Mouse (Mus musculus): ENCODE measurements around the gene C530008M17Rik. TPM values are rescaled to one million over a fixed set of nuclear protein-coding genes. Genes with fewer than 3 reads are reported as not detected.

C530008M17Rik gene
- 1 to 10 TPM; 2.2 to 2.3 TPM for total RNA-seq (2021)

DNA sequence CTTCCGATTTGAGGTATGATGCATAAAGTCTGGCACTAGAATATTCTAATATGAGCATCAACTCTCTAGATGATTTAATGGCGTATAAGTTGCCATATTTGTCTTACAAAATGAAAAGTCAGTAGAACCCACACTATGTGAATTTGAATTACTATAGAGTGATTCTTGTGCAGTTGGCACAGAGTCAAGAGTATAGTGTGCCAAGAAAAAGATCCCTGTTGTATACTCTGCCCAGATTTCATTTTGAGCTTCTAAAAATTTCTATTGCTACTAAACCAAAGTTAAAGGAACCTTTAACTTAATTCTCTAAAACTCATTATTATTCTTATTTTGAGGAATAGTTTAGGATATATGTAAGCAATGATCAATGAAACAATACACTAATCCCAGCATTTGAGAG, at the start of gene C530008M17Rik:
Gene C530008M17Rik, plus strand, starts transcription at position 301 of the 400 bp plus-strand sequence.
- intact Hi-C loops (cut with DNase I): loop anchor here (5.0 kb wide), 1 partner anchor 186 kb away; no protein-coding TSS in a partner anchor
- DNase-seq (ENCODE audit: low spot score): no peak

DNA sequence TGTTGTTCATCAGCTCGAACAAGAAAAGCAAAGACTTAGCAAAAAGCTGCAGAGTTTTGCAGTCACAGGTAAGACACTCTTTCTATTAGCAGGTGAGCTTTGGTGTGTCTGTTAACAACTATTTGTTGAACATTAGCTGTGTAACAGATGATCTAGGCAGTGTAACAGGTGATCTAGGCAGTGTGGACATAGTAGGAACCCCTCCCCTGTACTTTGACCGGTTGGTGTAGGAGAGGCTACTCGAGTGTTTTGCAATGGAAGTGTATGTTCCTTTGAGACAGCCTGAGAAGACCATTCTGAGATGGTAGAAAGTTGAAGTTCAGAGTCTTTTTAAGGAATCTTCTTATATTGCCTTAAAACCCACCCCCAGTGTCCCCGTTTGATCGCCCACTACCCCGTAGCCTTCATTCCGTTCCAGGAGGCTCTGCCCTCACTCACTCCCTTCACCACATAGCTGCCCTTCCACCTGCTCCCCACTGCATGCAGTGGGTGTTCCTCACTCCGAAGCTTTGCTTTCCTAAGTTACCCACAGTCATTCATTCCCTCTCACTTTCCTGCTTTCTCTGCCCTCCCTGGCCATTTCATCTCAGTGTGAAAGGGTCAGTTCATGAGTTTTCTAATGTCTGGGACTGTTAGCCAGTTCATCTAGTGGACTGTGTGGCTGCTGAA, 46.5 kb upstream of the C530008M17Rik start:
- intact Hi-C loops (cut with DNase I): no loop called here
- DNase-seq (ENCODE audit: low spot score): no peak

DNA sequence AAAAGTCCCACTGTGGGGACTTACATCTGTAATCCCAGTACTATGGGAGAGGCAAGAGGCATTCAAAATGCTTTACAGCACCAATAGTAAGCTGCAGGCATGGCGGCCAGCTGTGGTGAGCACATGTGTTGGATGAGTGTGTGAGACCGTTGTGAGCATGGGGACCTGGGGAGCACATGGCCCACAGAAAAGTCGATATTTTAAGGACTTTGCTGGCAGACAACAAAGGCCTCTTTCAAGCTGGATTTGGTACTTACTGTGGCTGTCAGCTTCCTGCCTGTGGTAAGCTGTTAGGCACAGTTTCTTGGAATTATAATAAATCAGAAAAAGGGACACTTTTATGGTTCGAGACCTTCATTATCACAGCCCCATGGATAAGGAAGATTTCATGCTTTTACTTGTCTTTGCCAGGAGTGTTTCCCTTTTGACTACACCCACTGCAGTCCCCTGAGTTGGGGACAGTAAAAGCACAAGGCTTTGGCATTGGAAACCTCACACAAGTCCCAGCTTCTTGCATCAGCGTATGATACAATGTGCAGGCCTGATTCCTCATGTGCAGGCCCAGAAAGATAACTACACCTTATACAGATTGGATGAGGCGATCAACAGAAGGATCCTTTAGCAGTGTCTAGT, 43.3 kb upstream of the C530008M17Rik start:
- intact Hi-C loops (cut with DNase I): no loop called here

DNA sequence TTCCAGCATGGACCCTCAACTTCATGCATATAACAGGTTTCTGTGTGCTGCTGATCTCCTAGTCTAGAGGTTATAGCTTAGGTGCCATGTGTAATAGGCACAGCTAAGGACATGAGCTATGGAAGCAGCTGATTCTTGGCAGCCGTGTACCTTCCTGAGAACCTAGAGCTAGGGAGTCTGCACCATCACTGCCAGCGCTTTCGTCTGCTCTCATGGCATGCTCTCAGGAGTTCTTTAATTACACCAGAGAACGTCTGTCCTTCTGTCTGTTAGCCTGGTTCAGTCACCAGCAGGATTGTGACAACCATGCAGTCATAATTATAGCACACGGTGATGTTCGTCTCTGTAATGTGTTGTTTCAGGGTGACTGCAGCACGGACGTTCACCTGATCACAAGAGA, 41.0 kb upstream of the C530008M17Rik start:
- intact Hi-C loops (cut with DNase I): no loop called here
- DNase-seq (ENCODE audit: low spot score): no peak

More for the DNA sequence above, 43.3 kb upstream of the C530008M17Rik start:
- DNase-seq (ENCODE audit: low spot score): no peak

DNA sequence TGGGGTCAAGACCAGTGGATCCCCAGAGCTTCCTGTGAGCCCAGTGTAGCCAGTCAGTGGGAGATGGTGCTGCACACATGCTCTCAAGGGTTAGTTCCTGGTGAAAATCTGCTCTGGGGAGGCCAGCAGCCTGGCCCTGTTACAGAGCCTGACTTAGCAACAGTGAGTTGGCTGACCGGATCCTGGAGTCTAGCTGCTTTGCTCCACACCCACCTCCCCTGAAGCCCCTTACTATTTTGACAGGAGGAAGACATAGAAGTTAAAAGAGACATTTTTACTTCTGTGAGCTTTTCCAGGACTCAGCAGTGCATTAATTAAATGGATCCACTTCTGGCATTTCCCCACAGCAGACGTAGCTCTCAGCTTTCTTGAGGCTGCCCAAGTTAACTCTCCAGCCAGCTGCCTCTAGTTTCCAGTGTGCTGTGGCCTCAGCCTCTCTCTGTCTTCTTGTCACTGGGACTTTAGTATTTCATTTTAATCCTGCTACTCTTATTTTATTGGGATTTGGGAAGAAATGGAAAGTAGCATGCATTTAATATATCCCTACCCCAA, 40.0 kb upstream of the C530008M17Rik start:
- intact Hi-C loops (cut with DNase I): no loop called here
- no peak for DNase-seq (ENCODE audit: low spot score)

DNA sequence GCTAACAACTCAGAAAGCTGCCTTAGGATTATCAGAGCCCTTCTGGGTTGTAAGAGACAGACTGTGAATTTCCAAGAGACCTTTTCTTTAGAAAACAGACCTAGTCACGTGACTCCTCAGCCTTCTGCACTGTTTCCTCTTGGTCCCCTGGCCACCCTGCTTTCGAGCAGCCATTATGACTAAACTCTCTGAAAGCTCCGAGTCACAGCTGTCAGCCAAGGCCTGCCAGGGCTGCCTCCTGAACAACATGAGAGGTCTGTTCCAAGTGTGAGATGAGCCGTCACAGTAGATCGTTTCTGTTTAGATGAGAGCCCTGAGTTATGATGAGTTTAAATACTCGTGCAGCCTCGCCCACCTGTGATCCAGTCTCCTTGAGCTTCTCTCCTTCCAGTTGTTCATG, 37.6 kb upstream of the C530008M17Rik start:
- no peak for DNase-seq (ENCODE audit: low spot score)
- intact Hi-C loops (cut with DNase I): no loop called here

DNA sequence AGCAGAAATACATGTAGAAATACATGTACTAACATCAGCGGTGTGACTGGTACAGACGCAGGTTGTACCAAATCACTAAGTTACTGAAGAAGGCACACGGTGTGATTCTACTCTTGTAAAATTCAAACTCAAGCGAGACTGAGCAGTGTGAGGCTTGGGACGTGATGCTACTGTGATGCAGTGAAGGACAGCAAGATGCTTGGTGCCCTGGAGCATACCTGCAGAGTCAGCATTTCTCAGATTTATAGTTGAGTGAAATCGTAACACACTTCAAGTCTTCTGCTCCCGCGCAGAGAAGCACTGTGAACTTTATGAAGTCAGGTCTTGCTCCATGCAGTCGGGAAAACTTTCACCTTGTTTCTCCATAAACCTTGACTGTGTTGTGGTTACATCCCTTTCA, 32.6 kb upstream of the C530008M17Rik start:
- no peak for DNase-seq (ENCODE audit: low spot score)
- intact Hi-C loops (cut with DNase I): no loop called here

DNA sequence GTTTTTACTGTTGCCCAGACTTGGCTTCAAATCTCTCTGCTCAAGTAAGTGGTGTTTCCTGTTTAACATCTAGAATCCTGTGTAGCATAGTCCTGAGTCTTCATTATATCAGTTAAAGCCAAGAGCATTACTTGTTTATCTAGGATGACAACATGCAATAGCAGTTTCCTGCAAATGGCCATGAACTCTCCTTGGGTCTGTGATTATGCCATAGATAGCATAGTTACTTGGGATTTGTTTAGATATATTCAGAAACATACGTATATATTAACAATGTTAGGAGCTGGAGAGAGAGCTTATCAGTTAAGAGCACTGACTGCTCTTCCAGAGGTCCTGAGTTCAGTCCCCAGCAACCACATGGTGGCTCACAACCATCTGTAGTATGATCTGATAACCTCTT, 28.5 kb upstream of the C530008M17Rik start:
- DNase-seq (ENCODE audit: low spot score): no peak
- intact Hi-C loops (cut with DNase I): no loop called here

DNA sequence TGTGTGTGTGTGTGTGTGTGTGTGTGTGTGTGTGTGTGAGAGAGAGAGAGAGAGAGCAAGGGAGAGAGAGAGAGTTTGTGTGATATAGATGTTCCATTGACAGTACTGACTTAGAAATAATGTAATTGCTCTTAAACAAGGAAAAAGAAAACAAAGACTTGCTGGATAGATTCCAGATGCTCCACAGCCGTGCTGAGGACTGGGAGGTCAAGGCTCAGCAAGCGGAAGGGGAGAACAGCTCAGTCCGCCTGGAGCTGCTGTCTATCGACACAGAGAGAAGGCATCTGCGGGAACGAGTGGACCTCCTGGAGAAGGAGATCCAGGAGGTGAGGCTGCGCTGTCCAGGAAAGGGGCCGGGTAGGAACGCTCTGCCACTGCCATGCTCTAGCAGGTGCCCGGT, 22.3 kb upstream of the C530008M17Rik start:
- intact Hi-C loops (cut with DNase I): no loop called here

DNA sequence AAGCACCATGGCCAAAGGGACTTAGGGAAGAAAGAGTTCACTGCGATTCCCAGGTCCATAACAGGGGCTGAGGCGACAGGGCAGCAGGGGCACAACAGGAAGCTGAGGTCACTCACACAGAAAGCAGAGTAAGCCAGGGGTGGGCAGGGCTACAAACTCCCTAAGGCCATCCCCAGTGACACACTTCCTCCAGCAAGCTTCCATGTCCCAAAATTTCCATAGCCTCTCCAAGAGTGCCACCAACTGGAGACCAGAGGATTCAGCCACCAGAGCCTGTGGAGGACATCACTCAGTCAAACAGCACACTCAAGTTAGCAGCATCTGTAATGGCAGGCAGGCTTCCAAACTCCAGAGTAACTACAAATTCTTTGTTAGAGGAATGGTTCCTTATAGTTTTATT, 20.7 kb upstream of the C530008M17Rik start:
- intact Hi-C loops (cut with DNase I): no loop called here
- no peak for DNase-seq (ENCODE audit: low spot score)

More for the DNA sequence above, 22.3 kb upstream of the C530008M17Rik start:
- DNase-seq (ENCODE audit: low spot score): no peak

DNA sequence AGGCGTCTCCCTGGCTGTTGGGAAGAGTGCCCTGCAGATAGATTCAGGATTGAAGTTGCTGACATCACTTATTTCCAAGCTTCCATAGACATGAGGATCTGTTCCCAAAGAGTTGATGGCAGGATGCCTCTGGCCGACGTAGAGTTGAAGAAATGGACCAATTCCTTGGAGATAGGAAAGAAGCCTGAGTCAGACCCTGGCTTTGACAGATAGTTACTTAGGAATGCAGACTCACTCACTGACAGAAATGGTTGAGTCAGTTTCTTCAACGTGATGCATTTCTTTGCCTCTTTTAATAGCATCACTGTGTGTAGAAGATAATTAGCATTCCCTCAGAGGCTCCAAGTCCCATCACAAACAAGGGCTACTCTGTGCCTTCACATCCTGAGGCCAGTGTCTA, 14.2 kb upstream of the C530008M17Rik start:
- intact Hi-C loops (cut with DNase I): no loop called here

DNA sequence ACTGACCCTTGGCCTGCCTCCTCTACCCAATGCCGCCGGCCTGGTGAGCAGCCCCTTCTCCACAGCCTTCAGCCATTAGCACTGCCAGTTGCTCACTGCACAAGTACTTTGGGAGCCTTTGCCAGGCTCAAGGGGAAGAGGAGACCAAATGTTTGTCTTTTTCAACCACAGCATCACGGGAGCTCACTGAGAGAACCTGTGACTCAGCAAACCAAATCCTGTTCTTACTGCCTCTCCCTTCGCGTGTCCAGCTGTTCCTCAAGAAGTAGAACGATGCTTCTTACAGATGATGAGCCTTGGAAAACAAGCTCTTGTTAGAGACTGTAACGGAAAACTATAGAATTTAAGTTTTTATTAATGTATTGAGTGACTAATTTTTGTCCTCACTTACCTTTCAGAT, 12.1 kb upstream of the C530008M17Rik start:
- intact Hi-C loops (cut with DNase I): no loop called here
- no peak for DNase-seq (ENCODE audit: low spot score)

More for the DNA sequence above, 14.2 kb upstream of the C530008M17Rik start:
- no peak for DNase-seq (ENCODE audit: low spot score)

DNA sequence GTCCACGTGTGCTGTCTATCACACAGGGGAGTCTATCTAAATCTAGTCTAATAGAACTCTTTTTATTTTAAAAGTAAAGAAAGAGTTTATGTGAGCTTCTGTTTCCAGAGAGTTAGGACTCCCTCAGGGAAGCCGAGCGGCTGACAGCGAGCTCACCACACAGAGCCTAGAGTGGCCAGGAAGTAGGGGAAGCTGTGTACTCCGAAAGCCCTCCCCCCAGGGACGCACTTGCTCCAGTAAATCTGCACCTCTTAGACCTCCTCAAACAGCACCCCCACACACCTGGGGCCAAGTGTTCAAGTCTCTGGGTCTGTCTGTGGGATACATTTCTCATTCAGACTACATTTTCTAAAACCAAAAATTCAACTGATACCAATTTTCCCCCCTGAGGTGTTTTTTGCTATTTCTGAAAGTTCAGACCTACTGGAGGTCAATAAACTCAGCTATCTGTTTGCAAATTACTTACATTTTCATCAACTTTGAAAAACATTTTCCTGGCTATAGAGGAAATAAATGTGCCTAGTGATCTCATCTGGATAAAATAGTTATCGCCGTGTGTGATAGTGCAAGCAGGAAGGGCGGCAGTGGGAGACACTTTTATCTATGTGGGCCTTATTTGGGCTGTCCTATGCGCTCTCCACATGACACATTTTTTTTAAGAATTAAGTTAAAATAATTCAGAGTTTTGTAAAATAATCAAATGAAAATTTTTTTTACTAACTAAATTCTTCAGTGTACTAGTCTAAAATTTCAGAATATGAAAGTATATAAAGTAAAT, 11.0 kb upstream of the C530008M17Rik start:
- intact Hi-C loops (cut with DNase I): no loop called here
- no peak for DNase-seq (ENCODE audit: low spot score)

DNA sequence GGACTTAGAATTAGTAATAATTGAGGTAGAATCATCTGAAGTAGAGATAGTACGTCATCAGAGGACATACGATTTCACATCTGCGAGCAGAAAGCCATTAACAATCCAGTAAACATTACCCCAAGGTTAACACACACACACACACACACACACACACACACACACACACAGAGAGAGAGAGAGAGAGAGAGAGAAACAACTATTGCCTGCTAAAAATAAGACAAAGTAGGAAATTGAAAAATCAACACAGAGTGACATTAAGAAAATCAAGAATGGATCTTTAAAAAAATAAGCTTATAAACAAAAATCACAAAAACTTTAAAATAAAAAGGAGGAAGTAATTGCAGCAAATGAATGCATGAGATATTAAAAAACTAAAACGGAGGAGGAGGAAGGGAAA, 6.4 kb upstream of the C530008M17Rik start:
- DNase-seq (ENCODE audit: low spot score): no peak
- intact Hi-C loops (cut with DNase I): no loop called here

DNA sequence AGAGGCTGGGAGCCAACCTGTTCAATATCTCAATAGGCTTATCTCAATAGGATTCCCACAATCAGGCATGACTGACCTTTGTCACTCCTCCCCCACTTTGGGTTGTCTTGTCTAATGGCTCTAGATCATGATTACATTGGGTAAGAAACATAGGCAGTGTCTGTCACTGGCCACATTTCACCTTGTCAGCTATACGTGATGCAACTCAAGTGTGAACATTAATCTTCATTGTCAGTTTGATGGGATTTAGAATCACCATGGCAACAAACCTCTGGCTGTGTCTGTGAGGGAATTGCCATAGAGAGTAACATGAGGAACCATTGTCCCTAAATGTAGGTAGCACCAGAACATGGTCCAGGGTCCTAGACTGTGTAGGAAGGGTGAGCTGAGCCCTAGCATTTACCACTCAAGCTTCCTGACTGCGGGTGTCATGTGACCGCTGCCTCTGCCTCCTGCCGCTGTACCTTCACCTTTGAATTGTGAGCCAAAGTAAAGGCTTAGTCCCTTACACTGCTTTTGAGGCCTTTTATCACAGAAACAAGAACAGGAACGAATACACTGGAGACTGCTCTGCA, 5.1 kb upstream of the C530008M17Rik start:
- intact Hi-C loops (cut with DNase I): no loop called here
- no peak for DNase-seq (ENCODE audit: low spot score)

DNA sequence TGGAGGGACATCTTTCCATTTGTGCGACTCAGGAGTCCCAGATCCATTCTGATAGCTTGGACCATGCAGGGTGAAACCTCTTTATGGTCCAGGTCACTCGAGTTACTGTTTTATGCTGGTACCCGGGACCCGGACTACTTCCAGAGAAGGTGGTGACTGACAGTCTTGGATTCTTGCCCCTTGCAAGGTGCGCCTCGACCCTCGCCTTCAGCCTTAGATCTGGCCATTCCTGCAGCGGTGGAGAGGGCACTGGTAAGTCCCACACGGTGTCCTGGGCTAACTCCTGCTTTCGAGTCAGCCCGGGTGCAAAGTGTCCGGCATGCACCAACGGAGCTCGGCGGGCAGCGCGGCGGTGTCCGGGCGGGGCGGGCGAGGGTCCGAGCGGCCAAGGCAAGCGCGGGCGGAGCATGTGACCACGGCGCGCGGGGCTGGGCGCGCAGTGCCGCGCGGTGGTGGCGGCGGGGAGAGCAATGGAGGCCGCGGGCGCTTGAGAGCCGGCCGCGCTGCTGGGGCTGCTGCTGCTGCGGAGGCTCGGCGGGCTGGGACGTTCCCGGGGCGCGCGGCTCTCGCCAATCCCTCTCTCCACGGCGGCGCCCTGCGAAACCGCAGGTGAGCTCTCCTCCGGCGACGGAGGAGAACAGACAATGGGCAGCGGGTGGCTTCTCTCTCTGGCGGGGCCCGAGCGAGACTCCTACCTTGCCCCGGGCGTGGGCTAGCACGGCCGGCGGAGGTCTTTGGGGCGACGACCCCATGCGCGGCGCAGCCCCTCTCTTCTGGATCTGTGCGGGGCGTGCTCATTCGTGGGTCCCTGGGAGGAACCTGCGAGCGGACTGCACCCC, 1.2 kb downstream of the C530008M17Rik start:
- intact Hi-C loops (cut with DNase I): loop anchor here (5.0 kb wide), 1 partner anchor 185 kb away; no protein-coding TSS in a partner anchor
- no peak for DNase-seq (ENCODE audit: low spot score)

DNA sequence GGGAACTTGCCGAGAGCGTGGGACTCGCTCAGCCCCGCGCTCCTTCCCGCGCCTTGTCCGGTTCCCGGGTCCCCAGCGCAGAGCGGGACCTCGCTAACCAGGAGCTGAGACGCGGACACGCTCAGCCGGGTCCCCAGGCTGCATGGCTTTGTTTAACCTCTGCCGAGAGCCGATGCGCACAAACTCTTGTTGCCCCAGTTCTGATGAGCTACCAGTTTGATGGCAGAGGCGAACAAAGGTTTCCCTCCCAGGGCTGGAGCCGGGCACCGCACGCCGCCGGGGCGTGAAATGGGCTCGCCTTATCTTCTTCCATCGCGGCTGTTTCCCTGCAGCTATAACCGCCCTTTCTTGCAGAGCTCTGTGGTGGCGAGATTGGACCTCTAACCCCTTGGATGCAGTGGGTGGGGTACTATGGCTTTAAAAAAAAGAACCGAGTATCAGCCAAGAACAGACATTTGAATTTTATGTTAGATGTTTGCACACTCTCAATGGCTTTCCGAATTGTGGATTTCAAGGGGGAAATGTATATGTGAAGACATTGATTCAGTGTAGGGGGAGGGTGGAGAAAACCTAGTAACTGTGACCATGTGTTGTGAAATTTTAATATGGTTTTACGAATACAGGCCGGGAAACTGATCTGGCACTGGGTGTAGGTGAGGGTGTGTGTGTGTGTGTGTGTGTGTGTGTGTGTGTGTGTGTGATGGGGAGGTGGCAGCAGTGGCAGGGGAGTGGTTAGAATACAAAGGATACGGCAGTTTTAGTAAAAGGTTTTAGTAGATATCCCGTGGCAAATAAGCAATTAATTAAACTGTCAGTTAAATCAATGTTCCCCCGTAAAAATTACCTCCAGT, 2.0 kb downstream of the C530008M17Rik start:
- intact Hi-C loops (cut with DNase I): loop anchor here (5.0 kb wide), 1 partner anchor 184 kb away; no protein-coding TSS in a partner anchor
- DNase-seq (ENCODE audit: low spot score): no peak

DNA sequence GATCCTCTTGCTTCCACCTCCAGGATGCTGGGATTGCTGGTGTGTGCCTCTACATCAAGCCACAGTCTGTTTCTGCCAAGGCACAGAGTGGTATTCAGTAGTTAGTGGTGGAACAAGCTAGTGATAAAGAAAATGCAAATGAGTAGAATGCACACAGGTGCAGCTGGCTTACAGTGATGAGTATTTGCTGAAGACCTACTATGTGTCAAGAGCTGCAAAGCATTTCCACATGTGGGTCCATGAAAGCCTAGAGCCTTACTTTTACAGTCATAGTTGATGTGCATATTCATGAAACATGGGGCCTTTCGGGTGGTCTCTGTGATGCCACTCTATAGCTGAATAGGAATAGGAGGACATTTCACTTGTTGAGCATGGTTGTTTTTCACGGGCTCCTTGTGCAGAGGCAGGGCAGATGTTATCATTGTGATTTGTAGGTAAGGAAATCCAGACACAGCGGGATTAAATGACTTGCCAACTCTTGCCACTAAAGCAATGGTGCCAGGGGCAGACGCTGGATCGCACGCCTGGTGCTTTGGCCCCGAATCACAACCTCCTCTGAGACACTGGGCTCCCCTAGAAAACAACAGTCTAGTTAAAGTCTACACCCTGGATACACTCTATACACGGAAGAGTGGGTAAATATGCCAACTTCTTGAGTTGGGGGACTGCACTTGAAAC, 3.8 kb downstream of the C530008M17Rik start:
- DNase-seq (ENCODE audit: low spot score): no peak
- intact Hi-C loops (cut with DNase I): loop anchor here (5.0 kb wide), 1 partner anchor 182 kb away; no protein-coding TSS in a partner anchor

Data from heart, postnatal 25 days (tissue).